Mouse (Mus musculus) liver, adult 2 months (tissue): ENCODE results near the gene Npr3. TPM values are rescaled to one million over a fixed set of nuclear protein-coding genes. Genes with fewer than 3 reads are reported as not detected.

ENCODE experiments used
- DNase-seq: peaks from one replicate; pipeline ENCODE4 v3.0.0-alpha.2; 2011; ENCODE audit warnings: low read depth, low spot score; ENCODE audit errors: extremely low read depth
- H3K27ac ChIP-seq: fragments of 200-500 bp; replicated peaks from 2 replicates; pipeline ENCODE4 v1.5.1; 2012; ENCODE audit warnings: low read depth, mild to moderate bottlenecking, control low read depth, inconsistent platforms, low read length; ENCODE audit not compliant: insufficient read depth
- H3K27me3 ChIP-seq: fragments of 200-500 bp; 2 replicates; pipeline ENCODE4 v1.6.1; 2012; ENCODE audit warnings: mild to moderate bottlenecking, moderate library complexity, low read length, inconsistent platforms; ENCODE audit not compliant: control insufficient read depth, insufficient read depth
- H3K36me3 ChIP-seq: fragments of 200-500 bp; 2 replicates; pipeline ENCODE4 v1.6.1; 2012; ENCODE audit warnings: low read length, inconsistent platforms; ENCODE audit not compliant: control insufficient read depth, insufficient read depth
- H3K4me1 ChIP-seq: fragments of 200-500 bp; 2 replicates; pipeline ENCODE4 v1.6.1; 2011; ENCODE audit warnings: low read length; ENCODE audit not compliant: control insufficient read depth, insufficient read depth
- H3K4me3 ChIP-seq: fragments of 200-500 bp; 2 replicates; pipeline ENCODE4 v1.5.1; 2011; ENCODE audit warnings: low read depth, mild to moderate bottlenecking, control low read depth, low read length, moderate library complexity; ENCODE audit not compliant: insufficient read depth
- H3K79me2 ChIP-seq: fragments of 200-500 bp; 2 replicates; pipeline ENCODE4 v1.6.1; 2012; ENCODE audit warnings: inconsistent platforms, mild to moderate bottlenecking, low read length, moderate library complexity; ENCODE audit not compliant: control insufficient read depth, insufficient read depth
- H3K9ac ChIP-seq: fragments of 200-500 bp; 2 replicates; pipeline ENCODE4 v1.6.1; 2012; ENCODE audit warnings: low read depth, mild to moderate bottlenecking, control low read depth, inconsistent platforms, low read length
- CTCF ChIP-seq: fragments of 200-500 bp; IDR thresholded peaks from 2 replicates; pipeline ENCODE4 v1.5.1; 2011; ENCODE audit warnings: low read depth, low read length, control low read depth
- POLR2A ChIP-seq: fragments of 200-500 bp; IDR thresholded peaks from 2 replicates; pipeline ENCODE4 v1.6.1; 2011; ENCODE audit warnings: low read length, control low read depth; ENCODE audit not compliant: insufficient read depth; ENCODE audit errors: extremely low read depth
- WGBS: fragments of 180-500 bp; shearing (Covaris S2); methylation state at CpG from one replicate; pipeline ENCODE4 v1.1.7; 2018; 5-methylcytosine and 5-hydroxymethylcytosine counted together
- polyA plus RNA-seq: library from polyadenylated mRNA; depleted of rRNA; stranded (reverse); fragments of >200 nt; gene quantifications from 2 replicates; pipeline ENCODE4 v1.2.3, GENCODE M21; 2012; rRNA removed
- total RNA-seq: library from RNA; depleted of rRNA; stranded (reverse); fragments of >200 nt; gene quantifications from 2 replicates; pipeline ENCODE4 v1.2.3, GENCODE M21; 2014; rRNA removed

Gene Npr3
- 1.4 and 2.3 TPM in 2 replicates for total RNA-seq
- polyA plus RNA-seq = 0.73 and 0.87 TPM in 2 replicates

DNA sequence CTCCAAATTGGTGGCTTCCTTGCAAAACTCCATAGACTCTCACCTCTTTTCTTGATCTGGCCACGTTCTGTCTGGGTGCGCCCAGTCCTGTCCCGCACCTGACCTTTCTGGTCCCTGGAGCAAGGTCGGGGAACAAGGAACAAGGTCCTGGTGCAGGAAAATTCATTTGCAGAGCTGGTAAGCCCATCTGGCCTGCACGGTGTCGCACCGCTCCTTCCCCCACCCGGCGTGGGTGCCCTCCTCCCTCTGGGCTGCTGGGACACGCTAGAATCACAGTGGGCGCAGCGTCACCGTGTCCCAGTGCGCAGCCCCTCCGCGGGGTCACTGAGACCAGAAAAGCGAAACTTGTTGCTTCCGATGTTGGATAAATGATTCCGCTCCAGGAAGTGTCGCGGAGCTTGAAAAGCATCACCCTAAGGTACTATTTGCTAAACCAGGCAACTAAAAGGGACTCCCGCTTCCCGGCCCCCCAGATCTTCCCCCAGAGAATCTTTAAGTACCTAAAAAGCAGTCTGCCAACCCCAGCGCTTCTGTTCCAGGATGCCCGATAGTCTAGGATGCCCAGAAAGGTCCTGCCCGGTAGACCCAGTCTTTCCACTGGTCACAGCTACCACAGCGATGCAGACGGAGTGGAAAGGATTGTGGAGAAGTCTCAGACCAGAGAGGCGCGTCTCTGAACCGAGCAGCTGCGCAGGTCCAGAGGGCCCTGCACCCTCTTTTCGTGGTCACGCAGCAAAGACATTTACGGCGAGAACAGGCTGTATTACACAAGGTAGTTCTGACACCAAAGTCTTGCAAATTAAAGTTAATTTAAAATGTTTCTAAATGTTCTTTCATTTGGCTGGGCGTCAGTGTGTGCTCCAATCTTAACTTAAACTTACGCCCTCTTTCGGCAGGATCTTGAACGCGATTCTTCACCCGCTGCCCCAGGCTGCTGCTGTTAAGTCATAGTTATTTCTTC, at the start of gene Npr3:
Gene Npr3 (minus strand): TSS at position 717 of the 961 bp plus-strand sequence.
- Histone ChIP-seq H3K27ac (no peak within 1 kb of the TSS; the same call in 1 of the 2 replicates), H3K4me3 (peak within 1 kb of the TSS; percentile 61), H3K79me2 (no peaks in the 10 kb centered on the region), H3K27me3 (0 out of 2 replicates have a peak, but pooled peaks cover 3% of the 10 kb centered on the region), H3K36me3 (no peaks in the 10 kb centered on the region), H3K9ac (peak within 1 kb of the TSS; percentile 47; the same call in 1 of the 2 replicates), H3K4me1 (0 out of 2 replicates have a peak, but pooled peaks cover 3% of the 10 kb centered on the region)
- DNase-seq = peak; percentile 21
- TF ChIP-seq CTCF = peak; percentile 40; the same call in 1 of the 2 replicates
- no peak for TF ChIP-seq POLR2A
- 1% methylated on average over 42 of the region's 42 CpGs for WGBS

- Histone ChIP-seq H3K9ac (no peak overlapping the region), H3K79me2 (no peaks in the 10 kb centered on the region), H3K4me3 (no peak overlapping the region), H3K36me3 (no peaks in the 10 kb centered on the region), H3K4me1 (no peaks in the 10 kb centered on the region), H3K27me3 (no peaks in the 10 kb centered on the region), H3K27ac (no peak overlapping the region)
- WGBS = 84% methylated on average over 7 of the region's 7 CpGs
- no peak for DNase-seq
- TF ChIP-seq POLR2A (no peak), CTCF (no peak)
These were observed 49.0 kb upstream of the Npr3 start for GRCm38 (mm10) chr15:11956129-11956528.

DNA sequence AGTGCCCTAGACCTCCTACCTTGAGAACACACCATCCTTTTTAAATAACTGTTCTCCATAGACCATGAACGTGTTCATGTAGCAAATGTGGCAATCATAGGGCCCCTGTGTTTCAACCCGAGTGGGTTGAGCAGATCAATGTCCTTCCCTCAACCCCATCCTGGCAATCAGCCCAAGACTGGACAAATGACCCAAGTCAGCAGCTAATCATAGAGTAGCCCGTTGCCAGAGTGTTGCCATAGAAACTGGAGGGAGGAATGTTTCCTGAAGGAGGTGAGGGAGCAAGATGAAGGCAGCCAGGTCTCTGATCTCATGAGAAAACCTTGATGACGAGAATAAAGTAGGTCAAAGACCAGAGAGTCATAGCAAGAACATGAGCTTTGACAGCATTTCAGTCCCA, 47.1 kb upstream of the Npr3 start:
- Histone ChIP-seq H3K27me3 (no peaks in the 10 kb centered on the region), H3K9ac (no peak overlapping the region), H3K27ac (no peak overlapping the region), H3K4me3 (no peak overlapping the region), H3K79me2 (no peaks in the 10 kb centered on the region), H3K4me1 (no peaks in the 10 kb centered on the region), H3K36me3 (no peaks in the 10 kb centered on the region)
- no peak for DNase-seq
- 35% methylated on average over 4 of the region's 4 CpGs for WGBS
- TF ChIP-seq POLR2A = no peak
- TF ChIP-seq CTCF = no peak

DNA sequence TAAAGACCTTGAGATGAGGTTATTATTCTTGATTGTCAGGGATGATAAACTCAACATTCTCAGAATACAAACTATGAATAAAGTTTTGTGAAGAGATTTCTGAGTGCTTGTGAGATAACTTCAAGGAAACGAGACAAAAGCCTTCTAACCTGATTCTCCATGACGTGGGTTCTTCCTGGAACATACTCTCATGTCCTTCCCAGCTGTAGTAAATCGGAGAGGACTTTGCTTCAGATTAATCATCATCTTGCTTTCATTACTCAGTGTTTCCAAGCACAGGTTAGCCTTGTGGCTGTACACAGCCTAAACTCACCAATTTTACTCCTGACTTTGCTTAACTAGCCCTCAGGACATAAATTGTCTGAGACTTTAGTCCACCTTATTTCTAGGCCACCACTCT, 45.1 kb upstream of the Npr3 start:
- Histone ChIP-seq H3K27me3 (no peaks in the 10 kb centered on the region), H3K4me3 (no peak overlapping the region), H3K4me1 (no peaks in the 10 kb centered on the region), H3K36me3 (no peaks in the 10 kb centered on the region), H3K79me2 (no peaks in the 10 kb centered on the region), H3K27ac (no peak overlapping the region), H3K9ac (no peak overlapping the region)
- DNase-seq = no peak
- no peak for TF ChIP-seq POLR2A
- TF ChIP-seq CTCF = no peak
- WGBS = 70% methylated on average over 3 of the region's 3 CpGs

- no peak for TF ChIP-seq CTCF
- no peak for TF ChIP-seq POLR2A
- H3K27ac ChIP-seq = no peak overlapping the region
- H3K36me3 ChIP-seq = no peaks in the 10 kb centered on the region
These were observed 44.1 kb upstream of the Npr3 start for GRCm38 (mm10) chr15:11951181-11951580.

More at GRCm38 (mm10) chr15:11951181-11951580, 44.1 kb upstream of the Npr3 start:
- DNase-seq = no peak
- H3K27me3 ChIP-seq = no peaks in the 10 kb centered on the region
- H3K4me3 ChIP-seq = no peak overlapping the region
- no peaks in the 10 kb centered on the region for H3K79me2 ChIP-seq
- 98% methylated on average over 7 of the region's 7 CpGs for WGBS
- no peaks in the 10 kb centered on the region for H3K4me1 ChIP-seq
- no peak overlapping the region for H3K9ac ChIP-seq
